Mouse (Mus musculus) spleen, adult 18-20 months (tissue): ENCODE results near the gene Ttc39a.
"Not testable (repeated sequence)": the region's sequence is repeated elsewhere in the genome, so short reads cannot be mapped to it uniquely, and the experiment has no call there.

Source experiments
- DNase-seq, 2 experiments: peaks; one replicate each; pipeline ENCODE4 v3.0.0; 2022; ENCODE audit warnings: mixed read lengths in 2 of 2

Gene Ttc39a

DNA sequence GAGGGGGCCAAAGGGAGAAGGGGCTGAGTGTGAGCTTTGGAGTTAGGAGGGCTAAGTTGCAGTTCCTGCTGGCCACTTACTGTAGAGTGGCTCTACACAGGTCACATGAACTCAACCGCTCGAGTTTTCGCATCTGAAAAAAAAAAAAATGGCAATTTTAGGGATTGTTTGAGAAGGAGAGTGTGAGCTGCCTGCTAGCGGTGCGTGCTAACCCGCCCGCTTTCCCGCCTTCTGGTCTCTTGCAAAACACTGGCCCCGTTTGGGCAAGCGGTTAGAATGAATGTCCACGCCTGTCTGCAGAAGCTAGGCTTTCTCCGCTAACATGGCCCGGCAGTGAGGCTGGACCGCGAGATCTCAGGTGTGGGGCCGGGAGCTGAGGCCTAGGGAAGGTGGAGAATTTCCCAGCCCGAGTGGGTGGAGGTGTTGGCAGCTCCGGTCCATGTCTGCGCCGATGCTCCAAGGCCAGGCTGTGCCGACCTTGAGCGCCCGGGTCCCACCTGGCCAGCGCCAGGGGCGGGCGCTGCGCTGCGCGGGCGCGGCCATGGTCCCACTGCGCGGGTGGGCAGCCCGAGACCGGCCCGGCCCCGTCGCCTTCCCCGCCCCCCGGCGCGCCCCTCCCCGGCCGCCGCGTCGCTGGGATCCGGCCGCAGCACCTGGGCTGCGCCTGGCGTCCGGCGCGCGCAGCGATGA lies at the start of gene Ttc39a:
Ttc39a (plus strand) TSS at position 138 of the 690 bp plus-strand sequence.
- DNase-seq = no peak

DNA sequence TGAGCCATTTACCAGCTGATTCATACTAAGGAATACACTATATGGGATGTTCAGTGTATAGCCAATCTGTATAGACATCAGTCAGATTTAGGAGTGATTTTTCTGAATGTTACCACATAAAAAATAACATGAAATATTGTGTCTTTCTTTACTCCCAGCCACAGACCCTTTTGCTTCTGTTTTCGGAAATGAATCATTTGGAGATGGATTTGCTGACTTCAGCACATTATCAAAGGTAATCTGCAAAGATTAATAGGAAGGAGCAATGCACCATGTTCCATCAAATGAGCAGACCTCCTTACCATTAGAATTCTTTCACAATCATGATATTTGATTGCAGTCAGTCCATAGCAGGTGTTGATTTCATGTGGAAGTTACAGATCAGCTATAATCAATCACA lies 28.3 kb upstream of the Ttc39a start:
- DNase-seq = no peak

DNA sequence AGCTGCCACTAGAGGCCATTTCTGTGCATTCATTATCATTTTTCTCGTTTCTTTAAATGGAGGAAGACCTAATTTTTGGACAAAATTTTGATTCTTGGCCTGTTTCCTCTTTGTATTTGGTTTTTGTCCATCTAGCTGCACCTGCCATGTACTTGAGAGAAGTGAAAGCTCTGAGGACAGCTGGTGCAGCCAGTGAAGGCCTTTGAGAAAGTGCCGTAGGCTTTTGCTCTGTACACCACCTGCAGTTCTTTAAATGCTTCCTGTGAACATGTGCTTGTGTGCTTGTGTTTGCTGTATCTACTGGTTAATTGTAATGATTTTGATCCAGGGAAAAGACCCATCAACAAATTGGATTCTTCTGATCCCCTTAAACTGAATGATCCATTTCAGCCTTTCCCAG lies 24.0 kb upstream of the Ttc39a start:
- DNase-seq = no peak

DNA sequence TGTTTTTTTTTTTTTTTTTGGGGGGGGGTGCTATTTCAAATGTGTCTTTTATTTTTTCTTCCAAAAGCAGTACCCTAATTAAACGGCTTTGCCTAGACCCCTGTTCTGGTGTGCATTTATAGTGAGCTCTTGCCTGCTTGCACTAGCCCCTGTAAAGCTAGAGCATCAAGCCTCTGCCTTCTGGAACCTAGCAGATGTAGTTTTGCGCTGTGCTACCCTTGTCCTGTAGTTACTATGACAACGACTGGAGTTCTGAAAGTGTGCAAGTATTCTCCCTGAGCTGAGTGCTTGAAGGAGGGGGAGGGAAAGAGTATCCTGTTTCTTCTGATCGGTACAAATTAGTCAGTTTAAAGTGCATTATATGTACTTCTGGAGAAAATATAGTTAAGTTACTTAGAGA lies 20.8 kb upstream of the Ttc39a start:
- DNase-seq = no peak

DNA sequence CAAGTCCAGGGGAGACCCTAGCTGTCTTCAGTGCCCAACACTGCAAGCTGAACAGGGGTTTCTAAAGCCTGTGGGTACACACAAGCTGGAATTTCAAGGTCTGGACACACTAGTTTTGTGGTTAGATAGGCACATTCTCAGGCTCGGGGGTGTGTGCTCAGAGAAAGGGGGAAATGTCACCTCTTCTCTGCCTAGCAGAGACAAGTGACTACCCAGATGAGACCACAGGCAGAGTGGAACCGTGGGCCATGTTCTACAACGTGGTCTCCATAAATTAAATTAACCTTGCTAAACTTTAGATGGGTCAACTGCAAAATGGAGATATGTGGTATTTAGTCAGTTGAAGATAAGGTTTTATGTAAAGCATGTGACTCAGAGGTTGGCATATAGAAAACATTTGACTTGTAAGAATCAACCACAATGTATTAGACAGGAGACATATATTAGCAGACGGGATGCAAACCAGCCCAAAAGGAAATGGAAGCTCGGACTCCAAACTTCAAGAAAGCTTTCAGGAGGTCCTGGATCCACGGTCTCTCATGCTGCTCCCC lies 13.1 kb upstream of the Ttc39a start:
- DNase-seq = no peak

DNA sequence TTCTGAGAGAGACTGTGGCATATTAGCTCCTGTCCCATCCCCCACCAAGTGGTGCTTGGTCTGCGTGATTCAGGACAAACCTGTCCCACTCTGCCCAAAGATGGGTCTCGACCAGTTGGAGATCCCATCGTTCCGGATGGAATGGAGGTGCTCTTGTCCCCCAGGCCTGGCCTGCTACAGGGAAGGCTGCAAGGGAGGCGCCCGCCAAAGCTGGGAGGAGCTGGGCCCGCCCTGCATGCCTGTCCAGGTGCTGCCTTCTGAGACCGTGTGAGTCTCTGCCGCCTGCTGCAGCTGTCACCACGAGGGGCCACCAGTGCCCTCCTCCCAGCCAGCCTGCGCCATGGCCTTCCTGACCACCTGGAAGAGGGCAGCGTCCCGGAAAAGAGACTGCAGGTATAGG lies 12.5 kb upstream of the Ttc39a start:
- DNase-seq = no peak

DNA sequence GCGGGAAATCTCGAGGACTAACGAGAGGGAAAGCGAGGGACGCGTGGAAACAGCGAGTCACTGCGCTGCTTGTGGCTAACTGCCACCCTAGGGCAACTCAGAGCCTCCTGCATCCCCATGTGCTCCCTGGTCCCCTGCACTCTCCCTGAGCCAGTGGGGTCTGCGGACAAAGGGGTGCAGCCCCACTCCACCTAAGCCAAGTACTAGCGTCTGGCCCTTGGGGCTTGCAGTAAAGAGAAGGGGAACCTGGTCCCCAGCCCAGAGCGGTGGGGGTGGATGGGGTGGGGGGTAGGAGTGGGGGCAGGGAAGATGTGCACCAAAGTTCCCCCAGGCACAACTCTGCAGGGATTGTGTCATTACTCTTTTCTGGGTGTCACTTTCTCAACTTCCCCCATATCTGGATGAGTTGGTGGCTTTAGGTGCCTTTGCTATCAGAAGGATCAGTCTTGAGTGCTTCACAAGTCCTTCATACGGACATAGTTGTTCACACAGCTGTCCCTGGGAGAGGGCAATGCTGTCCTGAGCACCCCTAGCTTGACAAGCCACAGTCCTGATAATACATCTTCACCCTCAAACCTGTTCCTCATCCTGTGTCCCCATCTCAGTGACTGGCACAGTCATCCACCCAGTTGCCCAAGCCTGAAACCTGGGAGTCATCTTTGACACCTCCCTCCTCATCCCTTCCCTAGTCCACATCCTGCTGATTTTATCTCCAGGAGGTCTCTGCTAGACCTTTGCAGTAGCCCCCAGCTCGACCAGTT lies 11.9 kb upstream of the Ttc39a start:
- DNase-seq = no peak

DNA sequence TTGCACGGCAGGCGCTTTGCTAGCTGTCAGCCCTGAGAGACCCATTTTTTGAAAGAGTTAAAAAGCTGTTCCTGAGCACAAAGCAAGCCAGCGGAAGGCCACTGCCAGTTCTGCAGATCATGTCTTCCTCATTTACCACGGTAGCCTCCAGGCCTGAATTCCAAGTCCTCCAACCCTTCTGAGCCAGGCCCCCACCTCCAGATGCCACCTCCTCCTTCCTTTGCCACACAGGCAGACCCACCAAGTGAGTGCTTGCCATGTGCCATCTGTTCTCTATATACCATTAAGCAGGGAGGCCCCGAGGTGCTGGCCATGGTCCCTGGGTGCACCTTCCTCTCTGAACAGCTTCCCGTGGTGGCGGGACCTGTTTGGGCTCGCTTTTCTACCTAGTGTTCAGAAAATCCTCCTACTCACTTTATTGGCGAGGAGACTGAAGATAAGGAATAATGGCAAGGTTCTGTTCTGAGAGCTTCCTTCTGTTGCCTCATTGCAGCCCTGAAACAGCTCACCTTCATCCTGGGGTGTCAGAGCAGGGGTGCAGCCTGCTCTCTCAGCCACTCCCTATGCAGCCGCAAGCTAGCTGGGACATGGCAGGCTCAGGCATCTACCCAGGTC lies 6.0 kb upstream of the Ttc39a start:
- DNase-seq = no peak

DNA sequence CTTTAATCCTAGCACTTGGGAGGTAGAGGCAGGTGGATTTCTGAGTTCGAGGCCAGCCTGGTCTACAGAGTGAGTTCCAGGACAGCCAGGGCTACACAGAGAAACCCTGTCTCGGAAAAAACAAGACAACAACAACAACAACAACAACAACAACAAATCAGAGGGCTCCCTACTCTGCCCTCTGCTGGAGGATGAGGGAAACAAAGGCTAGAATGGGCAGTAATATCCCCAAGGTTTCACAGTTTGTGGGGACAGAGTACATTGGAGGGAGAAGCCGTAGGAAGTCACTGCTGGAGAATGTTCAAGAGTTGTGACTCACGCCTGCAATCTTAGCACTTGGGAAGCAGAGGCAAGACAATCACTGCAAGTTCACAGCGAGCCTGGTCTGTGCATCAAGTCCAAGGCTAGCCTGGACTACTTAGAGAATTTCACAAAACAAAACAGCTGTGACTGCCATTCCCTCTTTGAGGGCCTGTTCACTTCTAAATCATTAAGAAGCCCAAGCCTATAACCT lies 5.2 kb upstream of the Ttc39a start:
- DNase-seq = no peak

DNA sequence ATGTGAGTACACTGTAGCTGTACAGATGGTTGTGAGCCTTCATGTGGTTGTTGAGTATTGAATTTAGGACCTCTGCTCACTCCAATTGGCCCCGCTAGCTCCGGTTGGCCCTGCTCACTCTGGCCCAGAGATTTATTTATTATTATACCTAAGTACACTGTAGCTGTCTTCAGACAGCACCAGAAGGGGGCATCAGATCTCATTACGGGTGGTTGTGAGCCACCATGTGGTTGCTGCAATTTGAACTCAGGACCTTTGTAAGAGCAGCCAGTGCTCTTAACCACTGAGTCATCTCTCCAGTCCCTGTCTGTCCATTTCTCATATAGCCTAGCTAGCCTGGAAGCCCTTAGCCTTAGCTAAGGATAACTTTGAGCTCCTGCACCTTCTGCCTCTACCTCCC lies 1.5 kb upstream of the Ttc39a start:
- not testable (repeated sequence) for DNase-seq

DNA sequence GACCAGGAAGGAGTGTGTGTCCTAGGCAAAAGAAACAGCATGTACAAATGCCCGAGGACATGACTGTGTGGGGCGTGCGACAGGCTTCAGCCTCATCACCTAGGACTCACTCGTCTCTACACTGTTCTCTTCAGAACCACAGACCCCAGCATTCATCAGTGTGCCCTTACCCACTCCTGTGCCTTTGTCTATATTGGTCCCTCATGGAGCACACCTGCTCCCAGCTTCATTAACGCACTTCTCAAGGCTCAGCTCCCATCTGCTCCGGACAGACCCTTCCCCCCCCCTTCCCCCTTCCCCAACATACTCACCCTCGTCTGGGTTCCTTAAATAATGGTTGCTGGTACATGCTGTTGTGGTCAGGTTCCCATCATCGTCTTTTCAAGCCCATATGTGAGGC lies 1.0 kb upstream of the Ttc39a start:
- DNase-seq = no peak

DNA sequence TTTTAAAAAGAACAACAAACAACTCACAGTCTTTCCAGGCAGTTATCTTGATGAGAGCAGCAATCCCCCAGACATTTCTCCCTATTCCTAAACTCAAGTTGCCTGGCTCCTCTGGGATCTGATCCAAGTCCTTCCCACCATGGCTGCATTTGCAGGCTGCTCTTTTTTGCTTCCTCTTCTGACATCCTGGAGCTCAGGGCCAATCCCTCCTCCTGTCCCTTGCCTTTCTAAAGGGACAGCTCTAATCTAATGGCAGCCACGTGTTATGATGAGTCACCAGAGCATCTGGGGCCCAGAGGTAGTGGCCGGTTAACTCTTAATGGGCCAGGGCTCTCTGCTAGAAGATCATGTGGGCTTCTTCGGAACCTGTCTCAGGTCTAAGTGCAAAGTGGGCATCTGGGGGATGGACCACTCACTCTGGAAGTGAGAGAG lies 353 bp upstream of the Ttc39a start:
- DNase-seq = no peak

DNA sequence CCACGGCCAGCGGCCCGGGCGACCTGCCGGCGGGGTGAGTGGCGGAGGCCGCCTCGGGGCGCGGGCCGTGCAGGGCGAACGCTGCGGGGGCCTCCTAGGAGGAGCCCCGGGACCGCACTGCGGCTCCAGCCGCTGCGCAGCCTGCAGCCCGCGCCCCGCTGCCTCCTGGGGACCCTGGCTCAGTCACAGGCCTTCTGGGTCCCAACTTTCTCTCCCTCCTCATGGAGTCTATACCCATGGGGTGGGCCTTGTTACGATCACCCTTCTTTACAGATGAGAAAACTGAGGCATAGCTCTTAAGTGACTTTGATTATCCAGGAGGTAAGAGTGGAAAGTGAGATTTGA lies 725 bp downstream of the Ttc39a start:
- DNase-seq = no peak

DNA sequence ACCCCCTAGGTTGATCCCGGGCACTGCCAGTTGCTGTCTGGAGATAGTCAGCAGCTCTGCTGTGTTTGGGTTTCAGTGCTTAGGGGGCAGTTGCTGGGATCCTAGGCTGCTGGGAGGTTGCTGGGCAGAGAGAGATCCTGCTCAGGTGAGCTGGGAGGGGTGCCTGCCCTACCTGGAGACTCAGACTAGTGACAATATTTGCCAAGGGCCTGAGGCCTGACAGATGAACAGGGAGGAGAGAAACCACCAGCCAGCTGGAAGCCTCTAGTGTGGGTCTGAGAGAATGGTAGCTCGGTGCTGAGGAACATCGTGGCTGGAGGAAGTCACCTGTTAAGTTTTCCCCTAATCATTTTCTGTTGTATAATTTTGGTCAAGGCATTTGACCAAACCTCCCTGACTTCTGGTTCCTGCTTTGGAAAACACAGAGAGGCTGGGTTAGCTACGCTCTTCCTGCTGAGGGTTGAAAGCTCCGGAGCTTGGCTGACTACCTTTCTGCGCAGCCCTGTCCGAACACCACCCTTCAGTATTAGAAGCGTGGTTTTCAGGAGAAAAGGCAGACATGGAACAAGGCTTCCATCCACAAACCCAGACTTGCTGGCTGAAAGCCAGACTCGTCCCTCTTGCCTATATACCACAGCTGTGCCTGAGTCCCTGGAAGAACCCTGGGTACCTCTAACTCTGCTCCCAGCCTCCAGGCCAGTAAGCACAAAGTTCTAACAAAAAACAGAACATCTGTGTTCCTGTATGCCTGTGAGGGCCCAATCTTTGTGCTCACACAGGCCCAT lies 1.5 kb downstream of the Ttc39a start:
- DNase-seq = no peak

DNA sequence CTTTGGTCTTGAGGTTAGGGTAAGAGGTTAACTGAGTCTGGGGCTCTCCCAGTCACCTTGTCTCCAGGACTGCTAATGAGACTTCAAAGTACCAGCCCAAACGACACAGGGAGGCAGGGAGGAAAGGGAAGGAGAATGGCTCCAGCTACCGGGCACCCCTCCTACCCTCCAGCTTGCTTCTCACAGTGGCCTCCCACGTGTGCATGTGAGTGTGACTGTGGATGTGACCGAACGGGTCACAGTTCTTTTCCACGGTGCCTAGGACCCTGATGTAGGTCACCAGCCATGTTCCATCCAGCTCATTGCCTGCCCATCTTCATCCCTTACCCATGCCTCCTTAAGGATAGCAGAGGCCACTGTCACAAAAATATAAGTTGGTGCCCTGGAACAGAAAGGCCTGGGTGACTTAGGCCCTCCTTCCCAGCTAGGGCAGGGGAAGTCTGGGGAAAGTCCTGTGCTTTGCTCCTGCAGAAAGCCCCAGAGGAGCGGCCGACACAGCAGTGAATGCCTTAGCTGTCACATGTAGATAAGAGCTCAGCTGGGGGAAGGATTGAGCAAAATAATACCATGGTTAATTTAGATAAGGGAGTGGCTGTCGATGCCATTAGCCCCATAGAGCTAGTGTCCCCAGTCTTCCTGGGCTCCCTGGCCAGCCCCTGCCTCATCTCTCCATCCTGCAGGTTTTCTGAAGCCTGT lies 4.4 kb downstream of the Ttc39a start:
- DNase-seq = no peak

DNA sequence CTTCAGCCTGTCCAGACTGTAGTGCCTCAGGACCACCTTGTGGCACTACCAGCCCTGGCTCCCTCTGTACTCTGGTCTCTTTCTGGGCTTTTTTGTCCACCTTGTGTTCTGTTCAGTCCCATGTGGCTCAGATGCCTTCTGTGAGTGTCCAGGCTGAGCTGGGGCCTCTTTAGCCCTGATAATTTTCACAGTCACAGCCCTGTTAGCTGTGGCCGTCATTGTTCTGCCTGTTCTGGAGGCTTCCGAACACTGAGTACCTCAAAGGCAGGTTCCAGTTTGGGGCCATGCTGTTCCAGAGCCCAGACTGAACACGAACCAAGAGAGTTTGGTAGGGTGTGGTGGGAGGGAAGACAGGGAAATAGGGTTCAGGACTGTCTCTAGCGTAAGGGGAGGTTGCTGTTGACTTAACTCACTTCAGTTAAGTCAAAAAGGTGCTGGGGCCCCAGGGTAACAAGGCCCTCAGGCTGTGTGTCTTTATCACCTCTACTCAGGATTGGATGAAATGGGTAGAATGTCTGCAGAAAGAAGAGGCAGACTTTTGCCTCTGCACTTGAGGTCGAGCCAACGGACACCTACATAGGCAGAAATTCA lies 5.0 kb downstream of the Ttc39a start:
- no peak for DNase-seq

DNA sequence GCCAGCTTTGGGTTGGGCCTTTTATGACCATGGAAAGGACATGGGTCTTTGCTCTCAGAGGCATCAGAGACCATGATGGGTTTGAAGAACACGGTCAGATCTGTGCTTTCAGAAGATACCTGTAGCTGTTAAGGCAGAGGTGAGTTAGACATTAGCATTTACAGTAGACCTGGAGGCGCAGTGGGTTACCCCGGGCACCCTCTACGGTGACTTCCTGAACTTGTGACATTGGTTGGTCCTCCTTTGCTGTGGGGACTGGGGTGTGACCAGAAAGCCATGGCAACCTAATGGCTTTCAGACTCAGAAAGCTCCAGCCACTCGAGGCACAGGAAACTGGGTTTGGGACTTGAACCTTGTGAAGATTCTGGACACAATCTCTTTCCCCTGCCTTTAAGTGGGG lies 5.8 kb downstream of the Ttc39a start:
- no peak for DNase-seq

DNA sequence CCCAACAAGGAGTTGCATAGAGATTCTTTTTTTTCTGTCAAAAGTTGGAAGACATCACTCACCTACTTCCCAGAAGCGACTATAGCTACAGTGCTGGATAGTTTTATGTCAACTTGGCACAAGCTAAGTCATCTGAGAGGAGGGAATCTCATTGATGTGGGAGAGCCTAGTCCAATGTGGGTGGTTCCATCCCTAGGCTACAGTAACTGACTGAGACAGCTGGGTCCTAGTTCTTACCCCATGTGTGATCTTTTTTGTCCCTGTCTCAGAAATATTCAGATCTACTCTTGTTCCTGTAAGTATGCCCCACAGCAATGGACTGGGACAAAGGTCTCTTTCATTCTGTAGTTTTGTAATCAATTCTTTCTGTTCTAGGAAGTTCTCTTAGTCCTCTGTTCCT lies 11.6 kb downstream of the Ttc39a start:
- DNase-seq = no peak

DNA sequence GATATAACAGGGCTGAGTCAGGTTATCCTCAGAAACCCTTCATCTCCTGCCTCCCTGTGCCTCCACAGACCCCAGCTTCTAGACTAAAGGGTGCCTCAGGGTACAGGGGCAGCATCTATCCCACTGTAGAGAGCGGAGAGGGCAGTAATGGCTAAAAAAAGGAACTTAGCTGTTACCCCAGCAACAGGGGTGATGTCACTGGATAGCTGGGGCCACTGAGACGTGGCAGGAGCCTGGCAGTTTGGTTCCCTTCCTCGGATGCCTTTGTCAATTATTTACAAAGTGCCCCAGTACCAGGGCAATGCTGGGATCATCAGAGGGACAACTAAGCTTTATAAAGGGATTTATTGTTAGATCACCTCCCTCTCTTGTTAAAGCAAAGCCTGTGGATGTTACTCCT lies 12.6 kb downstream of the Ttc39a start:
- no peak for DNase-seq

DNA sequence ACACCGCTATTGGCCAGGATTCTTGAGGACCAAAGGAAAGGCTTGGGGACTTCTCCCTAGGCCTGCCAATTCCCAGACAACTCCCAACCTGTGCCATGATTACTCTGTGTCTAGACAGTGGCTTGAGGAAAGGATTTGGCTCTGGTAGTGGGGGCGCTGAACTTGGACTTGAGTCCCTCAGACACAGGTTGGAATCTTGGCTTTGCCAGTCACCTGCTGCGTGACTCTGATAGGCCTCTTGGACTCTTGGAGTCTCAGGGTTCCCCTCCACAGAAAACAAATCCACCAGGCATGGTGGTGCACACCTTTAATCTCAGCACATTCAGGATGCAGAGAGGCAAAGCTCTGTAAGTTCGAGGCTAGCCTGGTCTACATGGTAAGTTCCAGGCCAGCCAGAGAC lies 13.1 kb downstream of the Ttc39a start:
- DNase-seq = no peak

DNA sequence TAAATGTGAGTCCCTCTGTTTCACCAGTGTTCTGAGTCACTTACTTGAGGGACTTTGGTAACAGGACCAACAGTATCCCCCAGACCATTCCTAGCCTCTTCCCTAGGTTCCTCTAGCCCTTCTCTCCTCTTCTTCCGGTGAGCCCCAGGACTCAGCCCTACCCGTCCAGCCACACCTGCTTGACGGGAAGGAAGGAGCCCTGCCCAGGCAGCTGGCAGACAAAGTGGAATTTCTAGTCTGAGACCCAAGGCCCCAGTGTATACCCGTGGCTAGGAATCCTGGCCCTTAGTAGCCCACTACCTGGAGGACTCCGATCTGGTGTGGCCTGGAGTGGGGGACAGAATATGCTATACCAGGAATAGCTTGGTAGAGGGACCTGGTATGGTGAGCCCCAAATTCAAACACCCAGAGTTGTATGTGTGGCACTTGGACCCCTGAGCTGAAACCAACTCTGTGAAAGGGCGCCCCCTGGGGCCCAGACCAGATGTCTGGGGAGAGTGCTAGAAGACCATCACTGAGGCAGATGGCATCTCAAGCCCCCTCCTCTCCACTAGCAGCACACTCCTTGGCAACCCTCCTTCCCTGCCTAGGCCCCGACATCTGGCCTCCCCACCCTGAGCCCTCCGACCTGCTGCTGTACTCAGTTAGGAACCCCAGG lies 13.8 kb downstream of the Ttc39a start:
- peak in 1 of 2 experiments; percentile 38 for DNase-seq
